Mouse (Mus musculus) MEL (cell line): ENCODE data around the gene Ffar1. TPM values are rescaled to one million over a fixed set of nuclear protein-coding genes. Genes with fewer than 3 reads are reported as not detected.

Source experiments
- DNase-seq: peaks from one replicate; pipeline ENCODE4 v3.0.0; 2011; ENCODE audit warnings: low read depth, low spot score
- H3K27ac ChIP-seq: 2 replicates; pipeline ENCODE4 v1.5.1; 2012; ENCODE audit warnings: low read depth, mild to moderate bottlenecking, control low read depth, low read length, moderate library complexity; ENCODE audit not compliant: control insufficient read depth
- H3K27me3 ChIP-seq, 2 experiments: fragments of 150-350 bp in 1 of 2; sonication (generic) in 1 of 2; 2 replicates each; pipeline ENCODE4 v1.6.1; 2012; ENCODE audit warnings: low read length in 2 of 2, mild to moderate bottlenecking in 2 of 2, improper control_type of control experiment in 1 of 2, moderate library complexity in 1 of 2; ENCODE audit not compliant: insufficient read depth in 2 of 2, control insufficient read depth in 1 of 2
- H3K36me3 ChIP-seq, 2 experiments: 2 replicates each; pipeline ENCODE4 v1.6.1; 2012 to 2014; ENCODE audit warnings: low read length in 2 of 2, improper control_type of control experiment in 1 of 2, inconsistent platforms in 1 of 2, mild to moderate bottlenecking in 1 of 2; ENCODE audit not compliant: insufficient read depth in 2 of 2, control insufficient read depth in 1 of 2
- H3K4me1 ChIP-seq, 2 experiments: fragments of 150-350 bp in 1 of 2; sonication (generic) in 1 of 2; 2 replicates each; pipeline ENCODE4 v1.6.1; 2012; ENCODE audit warnings: low read length in 2 of 2, improper control_type of control experiment in 1 of 2, mild to moderate bottlenecking in 1 of 2; ENCODE audit not compliant: insufficient read depth in 2 of 2, control insufficient read depth in 1 of 2
- H3K4me3 ChIP-seq, 2 experiments: fragments of 150-350 bp in 1 of 2; sonication (generic) in 1 of 2; 2 replicates each; pipeline ENCODE4 v1.5.1; 2012; ENCODE audit warnings: low read depth in 2 of 2, low read length in 2 of 2, mild to moderate bottlenecking in 2 of 2, moderate library complexity in 2 of 2, control low read depth in 1 of 2, improper control_type of control experiment in 1 of 2; ENCODE audit not compliant: control insufficient read depth in 1 of 2, insufficient read depth in 1 of 2
- H3K79me2 ChIP-seq: 2 replicates; pipeline ENCODE4 v1.6.1; 2012; ENCODE audit warnings: mild to moderate bottlenecking, low read length, moderate library complexity; ENCODE audit not compliant: control insufficient read depth, poor library complexity, insufficient read depth
- H3K9ac ChIP-seq: 2 replicates; pipeline ENCODE4 v1.6.1; 2012; ENCODE audit warnings: low read depth, mild to moderate bottlenecking, control low read depth, low read length, moderate library complexity; ENCODE audit not compliant: control insufficient read depth, poor library complexity, severe bottlenecking
- H3K9me3 ChIP-seq: fragments of 150-350 bp; sonication (generic); replicated peaks from 2 replicates; pipeline ENCODE4 v1.6.1; 2012; ENCODE audit warnings: mild to moderate bottlenecking, low read length, improper control_type of control experiment, moderate library complexity; ENCODE audit not compliant: insufficient read depth
- BHLHE40 ChIP-seq: IDR thresholded peaks from 2 replicates; pipeline ENCODE4 v1.6.1; 2012; ENCODE audit warnings: low read depth, mild to moderate bottlenecking, inconsistent platforms, low read length, improper control_type of control experiment, borderline replicate concordance
- CHD1 ChIP-seq: IDR thresholded peaks from 2 replicates; pipeline ENCODE4 v1.6.1; 2012; ENCODE audit warnings: low read depth, mild to moderate bottlenecking, inconsistent platforms, low read length, improper control_type of control experiment
- CTCF ChIP-seq, 3 experiments: IDR thresholded peaks in 2 of 3; conservative IDR thresholded peaks in 1 of 3; 2 replicates each; pipeline ENCODE4 v1.5.1; 2011 to 2012; ENCODE audit warnings: low read length in 3 of 3, low read depth in 2 of 3, mild to moderate bottlenecking in 2 of 3, improper control_type of control experiment in 1 of 3, inconsistent platforms in 1 of 3, mixed read lengths in 1 of 3, moderate library complexity in 1 of 3; ENCODE audit not compliant: control insufficient read depth in 1 of 3, insufficient read depth in 1 of 3, poor library complexity in 1 of 3, severe bottlenecking in 1 of 3
- E2F4 ChIP-seq: IDR thresholded peaks from 2 replicates; pipeline ENCODE4 v1.6.1; 2011; ENCODE audit warnings: low read depth, low read length, improper control_type of control experiment, borderline replicate concordance
- ELF1 ChIP-seq: IDR thresholded peaks from 2 replicates; pipeline ENCODE4 v1.6.1; 2014; ENCODE audit warnings: low read depth, mild to moderate bottlenecking, inconsistent platforms, low read length, improper control_type of control experiment, moderate library complexity
- EP300 ChIP-seq, 2 experiments: IDR thresholded peaks; 2 replicates each; pipeline ENCODE4 v1.6.1; 2011; ENCODE audit warnings: improper control_type of control experiment in 2 of 2, low read length in 2 of 2, low read depth in 1 of 2, mild to moderate bottlenecking in 1 of 2
- GABPA ChIP-seq: IDR thresholded peaks from 2 replicates; pipeline ENCODE4 v1.6.1; 2012; ENCODE audit warnings: low read depth, mild to moderate bottlenecking, inconsistent platforms, low read length, improper control_type of control experiment, moderate library complexity
- HCFC1 ChIP-seq: IDR thresholded peaks from 2 replicates; pipeline ENCODE4 v1.6.1; 2012; ENCODE audit warnings: low read depth, mild to moderate bottlenecking, inconsistent platforms, low read length, improper control_type of control experiment, moderate library complexity
- JUND ChIP-seq: IDR thresholded peaks from 2 replicates; pipeline ENCODE4 v1.6.1; 2011; ENCODE audit warnings: low read depth, mild to moderate bottlenecking, improper control_type of control experiment, low read length
- MAFK ChIP-seq: IDR thresholded peaks from 2 replicates; pipeline ENCODE4 v1.6.1; 2011; ENCODE audit warnings: low read depth, mild to moderate bottlenecking, low read length, improper control_type of control experiment, borderline replicate concordance
- MAX ChIP-seq: IDR thresholded peaks from 2 replicates; pipeline ENCODE4 v1.6.1; 2011; ENCODE audit warnings: low read length, improper control_type of control experiment
- MAZ ChIP-seq: IDR thresholded peaks from 2 replicates; pipeline ENCODE4 v1.6.1; 2012; ENCODE audit warnings: low read depth, mild to moderate bottlenecking, inconsistent platforms, low read length, improper control_type of control experiment
- MXI1 ChIP-seq: IDR thresholded peaks from 2 replicates; pipeline ENCODE4 v1.6.1; 2011; ENCODE audit warnings: mild to moderate bottlenecking, low read depth, low read length, improper control_type of control experiment
- MYC ChIP-seq: IDR thresholded peaks from 2 replicates; pipeline ENCODE4 v1.6.1; 2011; ENCODE audit warnings: low read depth, mild to moderate bottlenecking, low read length, improper control_type of control experiment, moderate library complexity
- NELFE ChIP-seq: IDR thresholded peaks from 2 replicates; pipeline ENCODE4 v1.6.1; 2011; ENCODE audit warnings: low read depth, low read length, improper control_type of control experiment
- NRF1 ChIP-seq: IDR thresholded peaks from 2 replicates; pipeline ENCODE4 v1.6.1; 2014; ENCODE audit warnings: low read depth, mild to moderate bottlenecking, inconsistent platforms, low read length, improper control_type of control experiment, moderate library complexity; ENCODE audit not compliant: poor library complexity, insufficient read depth, severe bottlenecking
- POLR2A ChIP-seq, 2 experiments: IDR thresholded peaks; 2 replicates each; pipeline ENCODE4 v1.6.1; 2011 to 2012; ENCODE audit warnings: low read length in 2 of 2, mild to moderate bottlenecking in 2 of 2, control low read depth in 1 of 2, improper control_type of control experiment in 1 of 2, low read depth in 1 of 2, moderate library complexity in 1 of 2; ENCODE audit not compliant: control insufficient read depth in 1 of 2, insufficient read depth in 1 of 2, poor library complexity in 1 of 2
- POLR2AphosphoS2 ChIP-seq: IDR thresholded peaks from 2 replicates; pipeline ENCODE4 v1.6.1; 2011; ENCODE audit warnings: low read length, improper control_type of control experiment
- RAD21 ChIP-seq: IDR thresholded peaks from 2 replicates; pipeline ENCODE4 v1.6.1; 2011; ENCODE audit warnings: mild to moderate bottlenecking, low read depth, low read length, improper control_type of control experiment
- SIN3A ChIP-seq: IDR thresholded peaks from 2 replicates; pipeline ENCODE4 v1.6.1; 2012; ENCODE audit warnings: low read length, improper control_type of control experiment, inconsistent platforms
- SMC3 ChIP-seq: IDR thresholded peaks from 2 replicates; pipeline ENCODE4 v1.6.1; 2011; ENCODE audit warnings: low read depth, low read length, improper control_type of control experiment
- TAL1 ChIP-seq: IDR thresholded peaks from 2 replicates; pipeline ENCODE4 v1.6.1; 2012; ENCODE audit warnings: mild to moderate bottlenecking, inconsistent platforms, low read length, moderate library complexity, mixed read lengths
- TBP ChIP-seq: IDR thresholded peaks from 2 replicates; pipeline ENCODE4 v1.8.0; 2011; ENCODE audit warnings: low read depth, low read length, improper control_type of control experiment
- TCF12 ChIP-seq: IDR thresholded peaks from 2 replicates; pipeline ENCODE4 v1.6.1; 2014; ENCODE audit warnings: low read depth, mild to moderate bottlenecking, inconsistent platforms, low read length, improper control_type of control experiment, moderate library complexity
- USF1 ChIP-seq: IDR thresholded peaks from 2 replicates; pipeline ENCODE4 v1.6.1; 2014; ENCODE audit warnings: low read depth, mild to moderate bottlenecking, inconsistent platforms, low read length, improper control_type of control experiment, moderate library complexity
- ZC3H11A ChIP-seq: IDR thresholded peaks from 2 replicates; pipeline ENCODE4 v1.6.1; 2012; ENCODE audit warnings: low read depth, mild to moderate bottlenecking, inconsistent platforms, low read length, improper control_type of control experiment
- ZKSCAN1 ChIP-seq: IDR thresholded peaks from 2 replicates; pipeline ENCODE4 v1.6.1; 2012; ENCODE audit warnings: low read depth, mild to moderate bottlenecking, inconsistent platforms, low read length, improper control_type of control experiment, moderate library complexity
- ZNF384 ChIP-seq: IDR thresholded peaks from 2 replicates; pipeline ENCODE4 v1.6.1; 2012; ENCODE audit warnings: low read depth, mild to moderate bottlenecking, inconsistent platforms, low read length, improper control_type of control experiment
- polyA plus RNA-seq, 2 experiments: library from polyadenylated mRNA; stranded (reverse) in 1 of 2; unstranded in 1 of 2; fragments of >175 nt in 1 of 2; fragments of >200 nt in 1 of 2; gene quantifications; 2 replicates each; pipeline versions ENCODE4 v1.2.1 to v1.2.4; 2012; ENCODE audit warnings: low replicate concordance in 2 of 2, low read depth in 1 of 2; ENCODE audit not compliant: insufficient read length in 2 of 2, insufficient read depth in 1 of 2, missing spikeins in 1 of 2
- total RNA-seq: library from RNA; depleted of rRNA; stranded (reverse); fragments of 300-350 nt; gene quantifications from 2 replicates; pipeline ENCODE4 v1.2.3, GENCODE M21; 2012

Gene Ffar1
- total and polyA plus RNA-seq, 3 experiments: not detected

DNA sequence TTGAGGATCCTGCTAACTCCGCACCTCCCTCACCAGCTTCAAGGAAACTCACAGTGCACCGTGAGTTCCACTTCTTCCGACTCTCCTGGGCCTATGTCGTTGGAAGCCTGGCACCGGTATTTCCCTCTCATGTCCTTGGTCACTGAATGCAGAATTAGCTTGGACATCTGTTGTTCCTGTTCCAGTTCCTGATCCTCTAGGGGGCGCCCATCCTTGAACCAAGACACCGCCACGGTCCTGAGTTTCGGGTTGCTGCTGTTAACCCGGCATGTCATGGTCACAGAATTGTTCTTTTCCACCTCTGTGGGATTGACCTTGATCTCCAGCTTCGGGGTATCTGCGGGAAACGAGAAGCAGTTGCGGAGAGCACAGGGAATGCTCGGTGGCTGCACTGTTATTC, 11.7 kb upstream of the Ffar1 start:
- Histone ChIP-seq H3K4me1 (no peaks in the 10 kb centered on the region), H3K27ac (no peak overlapping the region), H3K9me3 (no peaks in the 10 kb centered on the region), H3K79me2 (no peaks in the 10 kb centered on the region), H3K27me3 (peaks cover 1 to 2% of the 10 kb centered on the region in 2 experiments; a peak in 2 of 4 replicates), H3K9ac (no peak overlapping the region), H3K36me3 (no peaks in the 10 kb centered on the region), H3K4me3 (no peak overlapping the region)
- no peak for TF ChIP-seq ZNF384
- no peak for TF ChIP-seq GABPA
- no peak for TF ChIP-seq NELFE
- no peak for TF ChIP-seq TBP
- no peak for TF ChIP-seq JUND
- TF ChIP-seq USF1: no peak
- no peak for TF ChIP-seq MAFK
- no peak for TF ChIP-seq HCFC1
- TF ChIP-seq BHLHE40: no peak
- no peak for TF ChIP-seq NRF1
- TF ChIP-seq ELF1: no peak
- TF ChIP-seq CHD1: no peak
- peak; percentile 33 for TF ChIP-seq RAD21
- no peak for TF ChIP-seq MAZ
- TF ChIP-seq MYC: no peak
- TF ChIP-seq POLR2A (IDR thresholded peaks at IDR 0.05; ENCODE audit: control insufficient read depth in 1 of 2, insufficient read depth in 1 of 2, low read depth in 1 of 2, low read length in 2 of 2, poor library complexity in 1 of 2): no peak
- TF ChIP-seq SIN3A: no peak
- no peak for TF ChIP-seq POLR2AphosphoS2
- peak; percentile 60 for TF ChIP-seq SMC3
- no peak for TF ChIP-seq ZKSCAN1
- TF ChIP-seq E2F4: no peak
- no peak for TF ChIP-seq TAL1
- TF ChIP-seq CTCF (IDR thresholded peaks at IDR 0.05 in 2 of 3, conservative IDR thresholded peaks at IDR 0.05 in 1 of 3; ENCODE audit: control insufficient read depth in 1 of 3, insufficient read depth in 1 of 3, low read depth in 2 of 3, low read length in 3 of 3, poor library complexity in 1 of 3, severe bottlenecking in 1 of 3): peak; percentile 64 to 69 (median 68)
- TF ChIP-seq ZC3H11A: peak; percentile 39
- no peak for TF ChIP-seq EP300 (IDR thresholded peaks at IDR 0.05; ENCODE audit: low read depth in 1 of 2, low read length in 2 of 2)
- TF ChIP-seq MAX: no peak
- no peak for TF ChIP-seq TCF12
- TF ChIP-seq MXI1: no peak
- DNase-seq: peak; percentile 59
